Comparison of ENCODE assay signal across 19 mouse cellular contexts in the genomic region with DNA sequence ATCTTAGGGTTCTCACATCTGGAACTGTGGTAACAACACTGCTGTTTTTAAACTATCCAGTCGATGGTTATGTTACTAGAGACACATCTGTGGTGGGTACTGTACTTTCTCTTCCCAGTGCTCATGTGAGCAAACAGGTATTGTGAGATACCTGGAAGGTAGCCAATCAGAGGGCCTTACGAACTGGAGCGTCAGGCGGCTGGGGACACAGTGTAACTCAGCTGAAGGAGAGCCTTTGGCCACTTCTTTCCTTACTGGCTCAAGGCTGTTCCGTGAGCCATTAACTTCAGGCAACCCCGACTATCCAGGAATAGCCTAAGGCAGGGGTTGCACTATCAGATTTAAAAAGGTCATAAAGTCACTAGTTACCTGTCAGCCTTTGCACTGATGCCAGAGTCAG. TPM values are rescaled to one million over a fixed set of nuclear protein-coding genes. Genes with fewer than 3 reads are reported as not detected.
DNase-seq lines count a peak whose midpoint lies in the region; ATAC-seq lines count a peak whose summit lies in the region.
"Had no signal": no experiment of that assay in that cellular context is flagged by ENCODE, and none has a peak within 500 bp of the region (broad histone marks: within the 10 kb centered on the region; RNA-seq: fewer than 3 reads in every experiment).

No protein-coding gene starts in this region.

- no peak overlapping the region for H3K4me3 ChIP-seq in embryonic facial prominence, embryonic 14.5 days (ENCODE audit: low read depth, low read length)
- no peak overlapping the region for H3K4me3 ChIP-seq in embryonic facial prominence, embryonic 10.5 days
- H3K4me3 ChIP-seq in lung, embryonic 15.5 days, result no peak overlapping the region
- no peak overlapping the region for H3K4me3 ChIP-seq in stomach, embryonic 15.5 days (replicated peaks)
- H3K4me3 ChIP-seq: forebrain, embryonic 15.5 days; heart, embryonic 13.5 days; hindbrain, embryonic 15.5 days; midbrain, embryonic 10.5 days had no signal

- DNase-seq in embryonic facial prominence, embryonic 14.5 days (ENCODE audit: low spot score), result peak; percentile 27
- no peak for DNase-seq in embryonic facial prominence, embryonic 10.5 days (ENCODE audit: low spot score)
- DNase-seq in lung, postnatal 4 days, result no peak
- peak; percentile 44 for DNase-seq in gonadal fat pad, adult 2 months (ENCODE audit: low read depth)
- DNase-seq in testis, postnatal 10 days (ENCODE audit: low spot score), result no peak
- DNase-seq: adrenal gland, adult 2 months; cerebellum, postnatal 10 days; heart, adult 11 months; heart, postnatal 36 days; kidney, postnatal 25 days; layer of hippocampus, adult 9-11 months; lung, embryonic 14.5 days had no signal

- WGBS in embryonic facial prominence, embryonic 14.5 days, result 77% methylated on average over 6 of the region's 6 CpGs
- WGBS in embryonic facial prominence, embryonic 10.5 days, result 86% methylated on average over 6 of the region's 6 CpGs
- 80% methylated on average over 6 of the region's 6 CpGs for WGBS in lung, embryonic 15.5 days
- 76% methylated on average over 6 of the region's 6 CpGs for WGBS in stomach, embryonic 15.5 days

- no peak for ATAC-seq in embryonic facial prominence, embryonic 14.5 days (ENCODE audit: low read depth)
- ATAC-seq in lung, embryonic 15.5 days (ENCODE audit: borderline replicate concordance, extremely low read depth, low FRiP score, low TSS enrichment), result 0 out of 2 replicates have a peak, but pooled peaks have one; percentile 15
- ATAC-seq in stomach, embryonic 15.5 days (ENCODE audit: insufficient read depth, low FRiP score, low read depth), result peak; percentile 36; the same call in 1 of the 2 replicates
- ATAC-seq in megakaryocyte, adult 5-6 weeks (ENCODE audit: poor library complexity, severe bottlenecking), result no peak
- ATAC-seq: forebrain, embryonic 15.5 days had no signal

- peaks cover 11% of the 10 kb centered on the region; the same call in 1 of the 2 replicates for H3K36me3 ChIP-seq in embryonic facial prominence, embryonic 14.5 days (ENCODE audit: control insufficient read depth, insufficient read depth, low read length)
- peaks cover 78% of the 10 kb centered on the region for H3K36me3 ChIP-seq in embryonic facial prominence, embryonic 10.5 days (replicated peaks)
- peaks cover 17% of the 10 kb centered on the region; the same call in 1 of the 2 replicates for H3K36me3 ChIP-seq in lung, embryonic 15.5 days
- H3K36me3 ChIP-seq in stomach, embryonic 15.5 days, result no peaks in the 10 kb centered on the region
- H3K36me3 ChIP-seq: hindbrain, embryonic 15.5 days had no signal

- no peak overlapping the region for H3K27ac ChIP-seq in embryonic facial prominence, embryonic 14.5 days (replicated peaks; ENCODE audit: low read depth, low read length)
- no peak overlapping the region for H3K27ac ChIP-seq in embryonic facial prominence, embryonic 10.5 days (replicated peaks)
- H3K27ac ChIP-seq in lung, embryonic 15.5 days, result no peak overlapping the region
- peak overlapping the region; percentile 70 for H3K27ac ChIP-seq in stomach, embryonic 15.5 days
- H3K27ac ChIP-seq: forebrain, embryonic 15.5 days; heart, embryonic 13.5 days; hindbrain, embryonic 15.5 days; midbrain, embryonic 10.5 days had no signal

- H3K27me3 ChIP-seq in embryonic facial prominence, embryonic 14.5 days (replicated peaks; ENCODE audit: control insufficient read depth, insufficient read depth, low read length), result no peaks in the 10 kb centered on the region
- no peaks in the 10 kb centered on the region for H3K27me3 ChIP-seq in embryonic facial prominence, embryonic 10.5 days (replicated peaks; ENCODE audit: low read depth, poor library complexity, severe bottlenecking)
- H3K27me3 ChIP-seq in lung, embryonic 15.5 days, result no peaks in the 10 kb centered on the region
- no peaks in the 10 kb centered on the region for H3K27me3 ChIP-seq in stomach, embryonic 15.5 days (replicated peaks)
- H3K27me3 ChIP-seq: forebrain, embryonic 15.5 days; heart, embryonic 13.5 days; hindbrain, embryonic 15.5 days had no signal

- H3K4me2 ChIP-seq in embryonic facial prominence, embryonic 14.5 days (ENCODE audit: low read depth, low read length), result no peak overlapping the region
- no peak overlapping the region for H3K4me2 ChIP-seq in lung, embryonic 15.5 days
- no peak overlapping the region for H3K4me2 ChIP-seq in stomach, embryonic 15.5 days
- H3K4me2 ChIP-seq: forebrain, embryonic 15.5 days; heart, embryonic 13.5 days; hindbrain, embryonic 15.5 days; lung, embryonic 14.5 days had no signal

- no peak overlapping the region for H3K9ac ChIP-seq in embryonic facial prominence, embryonic 14.5 days (ENCODE audit: low read depth, low read length)
- no peak overlapping the region for H3K9ac ChIP-seq in lung, embryonic 15.5 days
- no peak overlapping the region for H3K9ac ChIP-seq in stomach, embryonic 15.5 days
- H3K9ac ChIP-seq: forebrain, embryonic 15.5 days; heart, embryonic 13.5 days; hindbrain, embryonic 15.5 days; lung, embryonic 14.5 days had no signal

- no peaks in the 10 kb centered on the region for H3K4me1 ChIP-seq in embryonic facial prominence, embryonic 14.5 days (ENCODE audit: control insufficient read depth, insufficient read depth, low read length)
- H3K4me1 ChIP-seq in embryonic facial prominence, embryonic 10.5 days, result no peaks in the 10 kb centered on the region
- no peaks in the 10 kb centered on the region for H3K4me1 ChIP-seq in lung, embryonic 15.5 days
- H3K4me1 ChIP-seq in stomach, embryonic 15.5 days, result no peaks in the 10 kb centered on the region
- H3K4me1 ChIP-seq: forebrain, embryonic 15.5 days; heart, embryonic 13.5 days; hindbrain, embryonic 15.5 days; midbrain, embryonic 10.5 days had no signal

- H3K9me3 ChIP-seq in embryonic facial prominence, embryonic 14.5 days (ENCODE audit: control insufficient read depth, low read length), result no peaks in the 10 kb centered on the region
- H3K9me3 ChIP-seq in embryonic facial prominence, embryonic 10.5 days, result no peaks in the 10 kb centered on the region
- H3K9me3 ChIP-seq in lung, embryonic 15.5 days, result no peaks in the 10 kb centered on the region
- H3K9me3 ChIP-seq in stomach, embryonic 15.5 days, result no peaks in the 10 kb centered on the region
- H3K9me3 ChIP-seq: forebrain, embryonic 15.5 days; heart, embryonic 13.5 days; hindbrain, embryonic 15.5 days; midbrain, embryonic 10.5 days had no signal

RNA-seq across cellular contexts. Expression of a gene that starts 51.5 kb away (rescaled TPM):
- 76.3 and 81.4 TPM in 2 replicates for polyA plus RNA-seq in embryonic facial prominence, embryonic 14.5 days (2014; fragmentation: Nextera tagmentation; extraction: Ambion mirVana)
- 214 and 221 TPM in 2 replicates for polyA plus RNA-seq in embryonic facial prominence, embryonic 10.5 days (2016; fragmentation: Nextera tagmentation; extraction: Ambion mirVana)
- 166 and 171 TPM in 2 replicates for polyA plus RNA-seq in lung, embryonic 15.5 days (2015; fragmentation: Nextera tagmentation; extraction: Ambion mirVana)
- 40.4 and 45.4 TPM in 2 replicates for polyA plus RNA-seq in gonadal fat pad, adult 2 months (2012; rRNA removed)
- 140 and 144 TPM in 2 replicates for polyA plus RNA-seq in stomach, embryonic 15.5 days (2015; fragmentation: Nextera tagmentation; extraction: Ambion mirVana)
- 191 and 207 TPM in 2 replicates for total RNA-seq in megakaryocyte, adult 5-6 weeks (2015)
- 222 and 230 TPM in 2 replicates for total RNA-seq in megakaryocyte, adult 5-6 weeks (2017)

Comparison
In these comparisons a context has a peak if more than half of its experiments do, and no peak if none do; other contexts are left out.
1. DNase-seq: peak in embryonic facial prominence, embryonic 14.5 days (single experiment) and gonadal fat pad, adult 2 months (single experiment); none in embryonic facial prominence, embryonic 10.5 days (single experiment), lung, postnatal 4 days (0 of 2) and testis, postnatal 10 days (single experiment).
2. ATAC-seq: peak in lung, embryonic 15.5 days (single experiment) and stomach, embryonic 15.5 days (single experiment); none in embryonic facial prominence, embryonic 14.5 days (single experiment) and megakaryocyte, adult 5-6 weeks (single experiment).